Mouse (Mus musculus): ENCODE results near the gene Acvr2b. TPM values are rescaled to one million over a fixed set of nuclear protein-coding genes. Genes with fewer than 3 reads are reported as not detected.

Acvr2b gene
- polyA plus RNA-seq, 1 experiment from 2014 or later: 74.7 TPM

- Histone ChIP-seq H3K36me3 (peaks cover 30% of the 10 kb centered on the region), H3K27me3 (ENCODE audit: low read depth, poor library complexity, severe bottlenecking) (no peaks in the 10 kb centered on the region), H3K27ac (no peak overlapping the region), H3K4me1 (peaks cover 14% of the 10 kb centered on the region; the same call in 1 of the 2 replicates), H3K4me3 (no peak overlapping the region), H3K9me3 (replicated peaks) (peaks cover 1% of the 10 kb centered on the region; the same call in 1 of the 2 replicates)
- 84% methylated on average over 18 of the region's 18 CpGs for WGBS
- no peak for DNase-seq (ENCODE audit: low spot score)
These were observed 16.1 kb downstream of the Acvr2b start for GRCm38 (mm10) chr9:119418025-119418424.

- peaks cover 34% of the 10 kb centered on the region for H3K36me3 ChIP-seq
- 81% methylated on average over 12 of the region's 12 CpGs for WGBS
These were observed 18.0 kb downstream of the Acvr2b start for GRCm38 (mm10) chr9:119419852-119420438.

GRCm38 (mm10) chr9:119425217-119425975 lies 23.5 kb downstream of the Acvr2b start:
- H3K27ac ChIP-seq: peak overlapping the region; percentile 50; the same call in 1 of the 2 replicates
- no peaks in the 10 kb centered on the region for H3K9me3 ChIP-seq (replicated peaks)
- H3K36me3 ChIP-seq: peaks cover 55% of the 10 kb centered on the region
- 42% methylated on average over 7 of the region's 7 CpGs for WGBS
- H3K27me3 ChIP-seq (ENCODE audit: low read depth, poor library complexity, severe bottlenecking): no peaks in the 10 kb centered on the region
- no peak overlapping the region for H3K4me3 ChIP-seq
- DNase-seq (ENCODE audit: low spot score): no peak
- H3K4me1 ChIP-seq: peaks cover 32% of the 10 kb centered on the region

More at GRCm38 (mm10) chr9:119419852-119420438, 18.0 kb downstream of the Acvr2b start:
- DNase-seq (ENCODE audit: low spot score): no peak
- peaks cover 21% of the 10 kb centered on the region for H3K4me1 ChIP-seq
- no peak overlapping the region for H3K27ac ChIP-seq
- no peaks in the 10 kb centered on the region for H3K27me3 ChIP-seq (ENCODE audit: low read depth, poor library complexity, severe bottlenecking)
- no peak overlapping the region for H3K4me3 ChIP-seq
- no peaks in the 10 kb centered on the region for H3K9me3 ChIP-seq (replicated peaks)

GRCm38 (mm10) chr9:119425976-119426415 lies 24.1 kb downstream of the Acvr2b start:
- Histone ChIP-seq H3K4me3 (no peak overlapping the region), H3K36me3 (peaks cover 61% of the 10 kb centered on the region), H3K27ac (peak overlapping the region; percentile 50; the same call in 1 of the 2 replicates), H3K4me1 (peaks cover 32% of the 10 kb centered on the region), H3K27me3 (ENCODE audit: low read depth, poor library complexity, severe bottlenecking) (no peaks in the 10 kb centered on the region), H3K9me3 (replicated peaks) (no peaks in the 10 kb centered on the region)
- no peak for DNase-seq (ENCODE audit: low spot score)
- WGBS: 87% methylated on average over 13 of the region's 13 CpGs

- 0 out of 2 replicates have a peak overlapping the region, but pooled peaks have one; percentile 50 for H3K27ac ChIP-seq
- H3K4me1 ChIP-seq: peaks cover 32% of the 10 kb centered on the region
- no peaks in the 10 kb centered on the region for H3K27me3 ChIP-seq (ENCODE audit: low read depth, poor library complexity, severe bottlenecking)
- no peaks in the 10 kb centered on the region for H3K9me3 ChIP-seq (replicated peaks)
- WGBS: 78% methylated on average over 7 of the region's 7 CpGs
- no peak for DNase-seq (ENCODE audit: low spot score)
- peaks cover 64% of the 10 kb centered on the region for H3K36me3 ChIP-seq
- H3K4me3 ChIP-seq: no peak overlapping the region
These were observed 24.6 kb downstream of the Acvr2b start for GRCm38 (mm10) chr9:119426483-119426882.

- 67% methylated on average over 7 of the region's 7 CpGs for WGBS
These were observed 28.4 kb downstream of the Acvr2b start for GRCm38 (mm10) chr9:119430311-119430710.

GRCm38 (mm10) chr9:119435855-119436254 lies 33.9 kb downstream of the Acvr2b start:
- H3K36me3 ChIP-seq: peaks cover 95% of the 10 kb centered on the region
- no peak for DNase-seq (ENCODE audit: low spot score)
- H3K27ac ChIP-seq: no peak overlapping the region
- H3K4me1 ChIP-seq: no peaks in the 10 kb centered on the region
- H3K9me3 ChIP-seq (replicated peaks): no peaks in the 10 kb centered on the region
- H3K27me3 ChIP-seq (ENCODE audit: low read depth, poor library complexity, severe bottlenecking): no peaks in the 10 kb centered on the region
- 87% methylated on average over 2 of the region's 2 CpGs for WGBS
- no peak overlapping the region for H3K4me3 ChIP-seq

More at GRCm38 (mm10) chr9:119430311-119430710, 28.4 kb downstream of the Acvr2b start:
- Histone ChIP-seq H3K36me3 (peaks cover 87% of the 10 kb centered on the region), H3K4me3 (no peak overlapping the region), H3K27ac (no peak overlapping the region), H3K27me3 (ENCODE audit: low read depth, poor library complexity, severe bottlenecking) (no peaks in the 10 kb centered on the region), H3K4me1 (peaks cover 15% of the 10 kb centered on the region), H3K9me3 (replicated peaks) (no peaks in the 10 kb centered on the region)
- DNase-seq (ENCODE audit: low spot score): peak; percentile 75

- WGBS: 95% methylated on average over 12 of the region's 12 CpGs
- H3K36me3 ChIP-seq: peaks cover 82% of the 10 kb centered on the region
- H3K4me1 ChIP-seq: no peaks in the 10 kb centered on the region
- no peaks in the 10 kb centered on the region for H3K9me3 ChIP-seq (replicated peaks)
- no peak overlapping the region for H3K27ac ChIP-seq
- DNase-seq (ENCODE audit: low spot score): no peak
- H3K4me3 ChIP-seq: no peak overlapping the region
- H3K27me3 ChIP-seq (ENCODE audit: low read depth, poor library complexity, severe bottlenecking): no peaks in the 10 kb centered on the region
These were observed 36.1 kb downstream of the Acvr2b start for GRCm38 (mm10) chr9:119438065-119438464.

GRCm38 (mm10) chr9:119438498-119439000 lies 36.6 kb downstream of the Acvr2b start:
- H3K36me3 ChIP-seq: peaks cover 79% of the 10 kb centered on the region
- H3K4me3 ChIP-seq: no peak overlapping the region
- no peak for DNase-seq (ENCODE audit: low spot score)
- 93% methylated on average over 9 of the region's 9 CpGs for whole genome bisulfite sequencing
- H3K9me3 ChIP-seq (replicated peaks): no peaks in the 10 kb centered on the region
- no peak overlapping the region for H3K27ac ChIP-seq
- H3K27me3 ChIP-seq (ENCODE audit: low read depth, poor library complexity, severe bottlenecking): no peaks in the 10 kb centered on the region
- H3K4me1 ChIP-seq: no peaks in the 10 kb centered on the region

GRCm38 (mm10) chr9:119444738-119445429 lies 43.0 kb downstream of the Acvr2b start, which contains the start of gene Exog:
Exog (plus strand) TSS chr9:119444943.
- H3K4me3 ChIP-seq: peak within 1 kb of the TSS; percentile 96
- H3K4me1 ChIP-seq: peaks cover 16% of the 10 kb centered on the region
- peak within 1 kb of the TSS; percentile 93 for H3K27ac ChIP-seq
- peak; percentile 100 for DNase-seq (ENCODE audit: low spot score)
- no peaks in the 10 kb centered on the region for H3K9me3 ChIP-seq (replicated peaks)
- peaks cover 52% of the 10 kb centered on the region for H3K36me3 ChIP-seq
- no peaks in the 10 kb centered on the region for H3K27me3 ChIP-seq (ENCODE audit: low read depth, poor library complexity, severe bottlenecking)
- under 1% methylated on average over 52 of the region's 52 CpGs for WGBS

- peaks cover 16% of the 10 kb centered on the region for H3K4me1 ChIP-seq
- no peaks in the 10 kb centered on the region for H3K27me3 ChIP-seq (ENCODE audit: low read depth, poor library complexity, severe bottlenecking)
- WGBS: 57% methylated on average over 6 of the region's 6 CpGs
- H3K4me3 ChIP-seq: peak overlapping the region; percentile 96
- H3K36me3 ChIP-seq: peaks cover 53% of the 10 kb centered on the region
- DNase-seq (ENCODE audit: low spot score): no peak
- H3K9me3 ChIP-seq (replicated peaks): no peaks in the 10 kb centered on the region
- H3K27ac ChIP-seq: peak overlapping the region; percentile 93
These were observed 43.8 kb downstream of the Acvr2b start for GRCm38 (mm10) chr9:119445737-119446136.

- no peak overlapping the region for H3K4me3 ChIP-seq
- DNase-seq (ENCODE audit: low spot score): no peak
- no peak overlapping the region for H3K27ac ChIP-seq
- 94% methylated on average over 14 of the region's 14 CpGs for WGBS
- no peaks in the 10 kb centered on the region for H3K9me3 ChIP-seq (replicated peaks)
- H3K27me3 ChIP-seq (ENCODE audit: low read depth, poor library complexity, severe bottlenecking): no peaks in the 10 kb centered on the region
- H3K4me1 ChIP-seq: no peaks in the 10 kb centered on the region
- peaks cover 88% of the 10 kb centered on the region for H3K36me3 ChIP-seq
These were observed 54.0 kb downstream of the Acvr2b start for GRCm38 (mm10) chr9:119455967-119456366.

Measured in limb, embryonic 10.5 days (tissue).